Mouse (Mus musculus) embryo, embryonic 10 days (tissue): ENCODE measurements at regions not wholly inside any gene's neighbourhood (a gene's known extent, or its start where the extent isn't known, plus 50 kb on each side); places are given as distances from the start of the nearest gene placed in this dataset.
A peak's percentile ranks its signal among the peaks of the same experiment; 100 is the strongest.

ENCODE experiments used
- DNase-seq: peaks from one replicate; pipeline ENCODE4 v3.0.0-alpha.2; 2015; ENCODE audit warnings: low spot score

GRCm38 (mm10) chr7:130073890-130074819 lies 446.0 kb downstream of the Ate1 start:
- peak; percentile 73 for DNase-seq

- no peak for DNase-seq
Observed at GRCm38 (mm10) chr7:130082662-130083061, 437.5 kb downstream of the Ate1 start.

- DNase-seq: no peak
Observed at GRCm38 (mm10) chr7:130085706-130086105, 434.5 kb downstream of the Ate1 start.

GRCm38 (mm10) chr7:130089896-130090610 lies 430.1 kb downstream of the Ate1 start:
- DNase-seq: no peak

GRCm38 (mm10) chr7:130091942-130092341 lies 428.2 kb downstream of the Ate1 start:
- peak; percentile 27 for DNase-seq

GRCm38 (mm10) chr7:130095141-130095540 lies 425.0 kb downstream of the Ate1 start:
- no peak for DNase-seq

- no peak for DNase-seq
Observed at GRCm38 (mm10) chr7:130098606-130099005, 421.6 kb downstream of the Ate1 start.

GRCm38 (mm10) chr7:130102671-130103070 lies 417.5 kb downstream of the Ate1 start:
- DNase-seq: no peak

- DNase-seq: no peak
Observed at GRCm38 (mm10) chr7:130106961-130107360, 413.2 kb downstream of the Ate1 start.

GRCm38 (mm10) chr7:130108362-130108761 lies 411.8 kb downstream of the Ate1 start:
- no peak for DNase-seq
